Mouse (Mus musculus) kidney, adult 2 months (tissue): ENCODE results near the gene Mpv17l2.

Source experiments
- CTCF ChIP-seq: fragments of 200-500 bp; conservative IDR thresholded peaks from 2 replicates; pipeline ENCODE4 v1.5.1; 2011; ENCODE audit warnings: low read depth, mild to moderate bottlenecking, control low read depth, low read length, moderate library complexity, mixed read lengths; ENCODE audit not compliant: insufficient read depth, insufficient read length
- POLR2A ChIP-seq: fragments of 200-500 bp; IDR thresholded peaks from one replicate; pipeline ENCODE4 v1.6.1; 2011; ENCODE audit warnings: low read depth, low read length, control low read depth

GRCm38 (mm10) chr8:70716521-70717400 lies 44.0 kb downstream of the Mpv17l2 start:
- TF ChIP-seq POLR2A (peak; percentile 36), CTCF (no peak)
